Mouse (Mus musculus) liver, embryonic 13.5 days (tissue): ENCODE results near the gene Il1f10. TPM values are rescaled to one million over a fixed set of nuclear protein-coding genes. Genes with fewer than 3 reads are reported as not detected.

Experiments used
- ATAC-seq: fragments of 200-750 bp; cut with Nextera tagmentation; 2 replicates; pipeline ENCODE4 v1.8.0; 2017; ENCODE audit warnings: low read depth, mild to moderate bottlenecking, moderate number of reproducible peaks, moderate library complexity
- DNase-seq: peaks from one replicate; pipeline ENCODE4 v3.0.0; 2022
- H3K27ac ChIP-seq: fragments of 300-500 bp; sonication (generic); 2 replicates; pipeline ENCODE4 v1.5.1; 2015; ENCODE audit warnings: moderate library complexity, mild to moderate bottlenecking, inconsistent platforms
- H3K27me3 ChIP-seq: fragments of 300-500 bp; sonication (generic); 2 replicates; pipeline ENCODE4 v1.6.1; 2015; ENCODE audit warnings: mild to moderate bottlenecking, inconsistent platforms
- H3K36me3 ChIP-seq: fragments of 300-500 bp; sonication (generic); 2 replicates; pipeline ENCODE4 v1.6.1; 2015; ENCODE audit warnings: mild to moderate bottlenecking, inconsistent platforms
- H3K4me1 ChIP-seq: fragments of 300-500 bp; sonication (generic); replicated peaks from 2 replicates; pipeline ENCODE4 v1.6.1; 2015; ENCODE audit warnings: inconsistent platforms
- H3K4me2 ChIP-seq: fragments of 300-500 bp; sonication (generic); 2 replicates; pipeline ENCODE4 v1.6.1; 2015; ENCODE audit warnings: inconsistent platforms, mild to moderate bottlenecking, moderate library complexity
- H3K4me3 ChIP-seq: fragments of 300-500 bp; sonication (generic); replicated peaks from 2 replicates; pipeline ENCODE4 v1.5.1; 2015; ENCODE audit warnings: mild to moderate bottlenecking, inconsistent platforms
- H3K9ac ChIP-seq: fragments of 300-500 bp; sonication (generic); 2 replicates; pipeline ENCODE4 v1.6.1; 2015; ENCODE audit warnings: mild to moderate bottlenecking, inconsistent platforms
- H3K9me3 ChIP-seq: fragments of 300-500 bp; sonication (generic); replicated peaks from 2 replicates; pipeline ENCODE4 v1.6.1; 2016; ENCODE audit warnings: inconsistent platforms
- WGBS: fragments of 180-500 bp; shearing (Covaris S2); methylation state at CpG from one replicate; pipeline ENCODE4 v1.1.7; 2015; ENCODE audit not compliant: insufficient replicate concordance; 5-methylcytosine and 5-hydroxymethylcytosine counted together
- polyA plus RNA-seq: library from polyadenylated mRNA; unstranded; fragments of >200 nt; fragmentation: Nextera tagmentation; extraction: Ambion mirVana; gene quantifications from 2 replicates; pipeline ENCODE4 v1.2.1, GENCODE M21; 2015

Gene Il1f10
- polyA plus RNA-seq, 1 experiment from 2014 or later = not detected

GRCm38 (mm10) chr2:24341395-24341885 lies 50.4 kb downstream of the Il1f10 start:
- 46% methylated on average over 3 of the region's 3 CpGs for WGBS

More at GRCm38 (mm10) chr2:24341395-24341885, 50.4 kb downstream of the Il1f10 start:
- Histone ChIP-seq H3K27ac (no peak overlapping the region), H3K4me3 (no peak overlapping the region), H3K27me3 (no peaks in the 10 kb centered on the region), H3K4me1 (no peaks in the 10 kb centered on the region; the same call in 1 of the 2 replicates), H3K36me3 (no peaks in the 10 kb centered on the region), H3K9me3 (no peaks in the 10 kb centered on the region), H3K4me2 (no peak overlapping the region), H3K9ac (no peak overlapping the region)
- ATAC-seq = no peak
- DNase-seq = no peak

Other genes with a start within 250 kb of the Il1f10 start
- 0.41 and 0.43 TPM in 2 replicates for gene Hnmt, start 241.8 kb upstream of the Il1f10 start, polyA plus RNA-seq
- gene Tbpl2, start 194.6 kb upstream of the Il1f10 start, polyA plus RNA-seq = not detected in 2 replicates
- not detected in 2 replicates for gene Il1f8, start 138.0 kb upstream of the Il1f10 start, polyA plus RNA-seq
- gene Il1f9, start 104.7 kb upstream of the Il1f10 start, polyA plus RNA-seq = 0.06 and 0.08 TPM in 2 replicates
- gene Il1f6, start 75.8 kb upstream of the Il1f10 start, polyA plus RNA-seq = not detected in 2 replicates
- gene Il1f5, start 14.2 kb upstream of the Il1f10 start, polyA plus RNA-seq = not detected in 2 replicates
- gene Il1rn, start 45.7 kb downstream of the Il1f10 start, polyA plus RNA-seq = 2.2 and 3.3 TPM in 2 replicates
- gene Psd4, start 76.4 kb downstream of the Il1f10 start, polyA plus RNA-seq = 9.1 and 10.0 TPM in 2 replicates
- gene Pax8, start 184.4 kb downstream of the Il1f10 start, polyA plus RNA-seq = 0.03 and 0.12 TPM in 2 replicates